Mouse (Mus musculus) hematopoietic stem cell, adult 5-6 weeks (primary cell): ENCODE data around the gene Arhgap10. TPM values are rescaled to one million over a fixed set of nuclear protein-coding genes. Genes with fewer than 3 reads are reported as not detected.

Experiments used
- ATAC-seq, 2 experiments: fragments of 125-278 bp in 1 of 2; replicated peaks in 1 of 2; 2 replicates each; pipeline ENCODE4 v1.8.0; 2016 to 2017; ENCODE audit warnings: inconsistent platforms in 2 of 2, mild to moderate bottlenecking in 2 of 2, moderate number of reproducible peaks in 2 of 2, low read depth in 1 of 2, moderate TSS enrichment in 1 of 2; ENCODE audit not compliant: low FRiP score in 2 of 2, poor library complexity in 2 of 2, severe bottlenecking in 2 of 2, insufficient read depth in 1 of 2, low TSS enrichment in 1 of 2
- total RNA-seq: library from RNA; stranded (forward); fragments of 172-1452, 232-1000 nt; gene quantifications from 2 replicates; pipeline ENCODE4 v1.2.3, GENCODE M21; 2017

Gene Arhgap10
- total RNA-seq, 1 experiment from 2014 or later = 14.6 TPM

DNA sequence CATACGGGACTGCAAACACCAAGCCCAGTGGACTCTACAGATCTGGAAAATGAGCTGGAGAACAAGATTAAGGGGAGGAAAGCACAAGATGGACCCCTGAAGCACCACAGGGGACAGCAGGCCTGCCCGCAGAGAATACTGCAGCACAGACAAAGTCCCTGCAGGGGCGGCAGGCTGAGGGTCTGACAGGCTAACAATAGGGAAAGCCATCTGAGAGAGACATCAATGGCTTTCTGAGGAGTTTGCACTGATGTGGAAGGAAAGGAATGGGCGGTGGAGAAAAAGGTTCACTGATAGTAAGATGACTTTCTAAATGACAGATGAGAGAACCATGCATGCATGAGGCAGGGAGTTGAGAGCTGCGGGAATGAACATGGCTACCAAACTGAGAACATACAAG lies 111.3 kb downstream of the Arhgap10 start:
- ATAC-seq = no peak

DNA sequence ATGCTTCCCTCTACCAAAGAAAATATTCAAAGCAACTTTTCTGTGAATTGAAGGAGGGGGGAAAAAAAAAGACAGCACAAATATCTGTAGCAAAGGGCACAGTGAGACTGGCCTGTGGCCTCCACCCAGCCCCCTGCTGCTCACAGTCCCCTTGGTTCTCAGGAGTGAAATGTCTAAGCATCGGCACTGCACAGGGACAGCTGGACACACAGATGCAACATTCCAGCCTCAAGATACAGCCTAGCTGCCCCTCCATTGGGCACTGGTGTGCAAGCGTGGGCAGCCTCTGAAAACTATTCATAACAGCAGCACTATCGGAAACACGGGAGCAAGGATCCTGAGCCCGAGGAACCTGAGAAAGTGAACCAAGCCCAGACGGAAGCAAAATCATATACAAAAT lies 113.7 kb downstream of the Arhgap10 start:
- no peak for ATAC-seq

DNA sequence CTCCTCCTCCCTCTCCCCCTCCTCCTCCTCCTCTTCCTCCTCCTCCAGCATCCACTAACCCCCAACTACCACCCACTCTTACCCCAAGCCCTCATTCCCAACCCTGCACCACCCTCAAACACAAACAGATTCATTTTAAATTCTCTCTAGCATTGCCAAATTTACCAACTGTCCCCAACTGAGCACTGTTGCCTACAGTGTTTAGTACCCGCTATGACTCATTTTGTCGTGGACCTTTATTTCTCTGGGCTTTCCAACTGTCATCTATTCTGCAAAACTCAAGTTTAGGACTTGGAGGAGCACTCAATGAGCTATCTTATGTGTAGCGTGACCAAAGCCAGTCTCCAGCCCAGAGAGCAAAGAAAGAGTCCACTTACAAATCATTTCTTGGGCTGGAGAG lies 115.8 kb downstream of the Arhgap10 start:
- no peak for ATAC-seq

DNA sequence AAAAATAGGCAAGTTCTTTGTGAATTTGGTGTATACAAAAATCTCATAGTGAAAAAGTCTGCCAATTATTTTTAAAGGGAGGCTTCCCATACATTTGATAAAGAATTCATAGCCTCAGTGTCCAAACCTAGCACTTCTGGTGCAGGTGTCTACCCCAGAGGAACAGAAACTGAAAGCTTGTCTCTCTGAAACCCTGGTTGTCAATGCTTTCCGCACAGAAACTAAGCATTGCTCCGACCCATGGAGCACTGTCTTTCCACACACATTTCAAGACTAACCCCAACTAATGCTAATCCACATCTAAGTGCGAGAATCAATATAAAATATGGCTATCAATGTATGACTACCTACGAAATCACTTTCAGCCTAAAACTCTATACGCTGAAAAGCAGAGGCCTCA lies 116.6 kb downstream of the Arhgap10 start:
- no peak for ATAC-seq

DNA sequence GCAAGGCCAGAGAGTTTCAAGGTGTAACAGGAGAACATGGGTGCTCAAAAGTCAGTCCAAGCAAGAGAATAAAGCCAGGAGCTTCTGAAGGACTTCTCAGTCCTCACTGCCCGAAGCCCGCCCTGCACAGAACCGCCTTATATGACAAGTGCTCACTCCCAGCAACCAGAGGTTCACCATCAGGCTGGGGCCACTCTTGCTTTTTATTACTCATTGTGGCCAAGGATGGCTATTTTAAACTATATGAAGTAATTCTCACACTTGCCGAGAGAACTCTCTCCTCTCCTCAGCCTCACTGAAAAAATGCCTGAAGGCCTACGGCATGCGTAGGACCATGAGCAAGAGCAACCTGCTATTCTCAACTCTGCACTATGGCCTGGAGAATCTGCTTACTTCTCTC lies 133.7 kb downstream of the Arhgap10 start:
- ATAC-seq = no peak

DNA sequence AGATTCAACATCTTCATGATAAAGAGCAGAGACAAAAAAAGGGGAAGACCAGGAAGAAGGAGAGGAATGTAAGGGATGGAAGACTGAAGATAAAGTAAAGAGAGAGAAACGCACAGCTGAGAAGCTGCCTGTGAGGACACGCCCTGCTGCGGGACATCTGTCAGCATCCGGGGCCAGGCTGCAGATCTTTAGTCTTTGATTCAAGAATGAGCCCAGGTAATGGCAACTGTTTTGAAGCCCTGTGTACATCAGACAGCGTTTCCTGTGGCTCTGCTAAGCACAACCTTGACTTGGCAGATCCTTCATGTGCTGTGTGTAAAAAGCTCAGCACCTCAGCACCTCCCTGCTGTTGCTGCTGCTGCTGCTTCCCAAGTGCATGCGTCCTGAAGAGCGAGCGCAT lies 134.1 kb downstream of the Arhgap10 start:
- ATAC-seq = no peak

DNA sequence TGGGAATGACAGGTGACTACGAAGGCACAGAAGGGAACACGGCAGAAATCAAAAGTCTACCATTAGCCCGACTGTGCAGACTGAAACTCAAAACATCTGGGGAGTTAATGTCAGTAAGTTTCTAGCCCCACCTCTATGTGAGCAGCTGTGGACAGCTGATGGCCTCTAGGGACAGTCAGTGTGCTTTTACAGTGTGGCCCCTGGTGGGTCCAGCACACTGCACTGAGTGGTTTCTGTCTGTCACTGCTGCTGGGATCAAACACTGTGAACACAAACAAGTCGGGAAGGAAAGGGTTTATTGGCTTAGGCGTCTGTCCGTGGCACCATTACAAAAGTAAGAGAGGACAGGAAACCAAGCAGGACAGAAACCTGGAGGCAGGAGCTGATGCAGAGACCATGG lies 136.9 kb downstream of the Arhgap10 start:
- ATAC-seq = no peak

DNA sequence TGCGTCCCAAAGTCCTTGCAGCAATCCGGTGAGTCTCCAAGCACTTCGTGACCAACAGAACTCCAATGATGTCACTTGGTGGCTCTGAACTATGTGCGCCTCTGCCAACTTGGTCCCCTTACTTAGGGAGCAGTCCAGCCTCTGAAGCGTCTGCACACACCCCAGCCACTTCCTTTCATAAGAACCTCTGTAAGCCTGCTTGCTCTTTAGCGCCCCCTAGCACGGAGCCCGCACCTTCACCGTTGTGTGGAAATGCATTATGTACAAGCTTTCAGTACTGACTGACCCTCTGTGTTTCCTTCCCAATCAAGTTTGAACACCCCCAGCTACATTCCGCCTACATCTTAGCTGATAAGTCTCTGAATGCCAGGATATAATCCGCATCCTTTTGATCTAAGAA lies 138.5 kb downstream of the Arhgap10 start:
- 0 out of 4 replicates have a peak, but pooled peaks of 1 of the 2 experiments have one; percentile 12 for ATAC-seq

DNA sequence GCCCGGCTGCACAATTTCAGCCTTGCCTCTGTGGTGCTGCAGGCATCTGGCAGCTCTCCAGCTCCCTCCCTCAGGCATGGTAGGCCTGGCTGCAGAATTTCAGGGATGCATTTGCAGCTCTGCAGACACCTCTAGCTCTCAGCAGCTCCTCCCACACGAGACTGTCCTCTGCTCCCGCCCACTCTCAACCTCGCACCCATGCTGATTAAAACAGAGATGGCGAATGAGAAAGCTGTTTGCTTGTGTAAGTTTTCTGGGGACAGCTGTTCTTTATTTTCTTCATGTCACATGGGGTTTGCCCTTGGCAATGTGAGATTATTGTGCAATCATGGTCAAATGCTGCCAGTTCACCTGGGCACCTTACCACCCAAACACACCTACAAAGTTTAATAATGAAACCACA lies 141.3 kb downstream of the Arhgap10 start:
- ATAC-seq = no peak

DNA sequence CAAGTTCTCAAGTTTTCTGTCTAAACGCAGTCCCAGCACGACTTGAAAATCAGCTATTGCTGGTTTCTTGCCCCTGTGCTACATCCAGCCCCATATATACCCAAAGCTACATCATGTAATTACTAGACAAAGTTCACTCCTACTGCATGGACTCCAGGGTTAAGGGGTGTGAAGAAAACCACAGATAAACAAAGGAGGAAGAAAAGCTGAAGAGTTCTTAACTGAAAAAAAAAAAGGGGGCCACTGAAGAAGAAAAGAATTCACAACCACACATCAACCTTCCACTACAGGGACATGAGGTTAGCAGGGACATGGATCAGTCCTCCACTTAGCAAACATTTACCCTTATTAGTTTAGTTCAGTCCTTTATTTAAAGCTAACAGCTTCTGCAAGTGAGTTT lies 141.8 kb downstream of the Arhgap10 start:
- ATAC-seq = no peak

DNA sequence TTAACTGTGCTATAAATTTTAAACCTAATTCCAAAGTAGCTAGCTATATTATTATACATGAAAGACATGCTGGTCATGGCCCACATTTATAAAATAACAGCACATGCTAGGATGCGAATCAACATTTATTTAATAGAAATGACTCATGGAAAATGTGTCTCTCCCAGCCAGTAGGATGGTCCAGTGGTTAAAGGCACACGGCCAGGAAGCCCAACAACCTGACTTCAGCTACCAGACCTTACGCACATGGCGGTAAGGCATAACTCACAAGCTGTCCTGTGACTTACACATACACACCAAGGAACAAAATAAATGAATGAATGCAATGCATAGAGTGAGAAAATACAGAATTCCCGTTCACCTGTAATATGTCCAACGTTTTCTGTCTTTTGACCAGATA lies 146.7 kb downstream of the Arhgap10 start:
- ATAC-seq = no peak

DNA sequence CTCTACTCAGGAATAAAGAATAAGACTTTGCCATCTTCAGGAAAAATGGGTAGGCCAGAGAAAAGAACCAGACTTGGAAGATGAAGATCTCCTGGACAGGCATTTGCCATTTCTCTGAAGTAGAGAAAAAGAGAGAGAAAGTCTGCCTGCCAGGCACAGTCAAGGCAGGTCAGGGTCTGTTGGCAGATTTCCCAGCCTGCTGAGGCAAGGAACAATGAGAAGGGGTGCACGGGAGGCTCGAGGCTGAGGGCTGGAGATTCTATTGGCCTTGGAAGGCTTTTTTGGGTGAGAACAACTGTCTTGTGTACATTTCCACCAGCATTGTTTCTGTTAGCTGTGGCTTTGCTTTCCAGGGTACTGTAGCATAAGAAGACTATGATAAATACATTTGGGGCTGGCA lies 147.4 kb downstream of the Arhgap10 start:
- no peak for ATAC-seq

DNA sequence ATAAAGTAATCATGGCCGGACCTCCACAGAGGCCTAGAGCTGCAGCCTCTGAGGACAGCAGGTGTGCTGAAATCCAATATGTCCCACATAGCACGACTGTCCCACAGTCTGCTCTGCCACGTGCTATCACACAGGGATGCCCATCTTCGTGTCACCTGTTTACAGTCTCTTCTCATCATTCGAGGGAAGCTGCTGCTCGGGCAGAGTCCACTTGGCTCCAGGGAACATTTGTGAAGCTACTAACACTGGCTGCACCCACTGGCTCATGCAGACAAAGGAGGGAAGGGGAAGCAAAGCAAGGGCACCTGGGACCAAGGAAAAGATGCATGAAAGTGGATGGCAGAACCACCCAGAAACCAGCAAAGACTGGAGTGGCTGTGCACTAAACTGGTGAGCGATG lies 148.1 kb downstream of the Arhgap10 start:
- no peak for ATAC-seq

DNA sequence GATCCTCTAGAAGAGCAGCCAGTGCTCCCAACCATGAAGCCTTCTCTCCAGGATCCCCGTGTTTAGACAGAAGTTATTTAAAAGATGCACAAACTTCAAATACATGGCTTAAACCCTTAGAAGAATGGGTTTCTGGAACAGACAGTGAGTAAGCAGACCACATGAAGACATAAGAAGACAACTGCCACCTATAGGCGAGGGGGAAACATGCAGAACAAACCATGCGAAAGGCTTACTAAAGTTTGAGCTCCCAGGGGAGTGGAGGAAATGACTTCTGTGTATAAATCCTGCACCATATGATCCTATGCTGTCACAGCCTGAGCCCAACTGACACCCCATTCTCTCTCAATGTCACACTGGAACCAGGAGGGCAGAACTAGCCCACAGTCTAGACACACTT lies 150.7 kb downstream of the Arhgap10 start:
- peak; percentile 55 to 75; a peak in 2 of 4 replicates for ATAC-seq

DNA sequence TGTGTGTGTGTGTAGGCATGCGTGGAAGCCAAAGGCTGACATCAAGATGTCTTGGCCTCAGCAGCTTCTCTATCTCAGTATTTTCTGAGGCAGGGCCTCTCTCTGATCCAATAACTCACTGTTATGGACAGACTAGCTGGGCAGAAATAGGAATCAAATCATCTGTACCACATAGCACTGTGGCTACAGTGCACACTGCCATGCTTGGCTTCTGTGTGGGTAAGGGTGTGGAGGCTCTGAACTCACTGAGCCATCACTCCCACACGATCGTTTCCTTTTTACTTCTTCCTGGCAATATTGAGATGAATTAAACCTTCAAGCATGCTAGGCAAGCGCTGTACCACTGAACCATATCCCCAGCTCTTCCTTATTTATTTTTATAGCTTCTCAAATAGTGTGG lies 151.3 kb downstream of the Arhgap10 start:
- ATAC-seq = no peak

DNA sequence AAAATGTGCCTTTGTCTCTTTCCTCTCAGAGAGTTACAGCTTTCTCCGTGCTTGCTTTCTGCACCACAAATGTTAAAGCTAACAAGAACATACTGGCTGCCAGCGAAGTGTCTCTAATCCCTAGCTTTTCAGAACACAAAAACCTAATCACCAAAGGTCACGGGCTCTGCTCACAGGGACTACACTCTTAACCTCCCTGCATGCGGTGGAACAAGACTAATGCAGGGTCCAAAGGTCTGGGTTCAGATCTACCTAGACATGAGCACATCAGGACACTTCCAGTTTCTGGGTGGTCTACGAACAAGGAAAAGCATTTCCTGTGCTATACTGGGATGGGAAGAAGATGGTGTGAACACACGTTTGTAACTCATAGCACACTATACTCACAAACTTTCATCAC lies 151.8 kb downstream of the Arhgap10 start:
- ATAC-seq = no peak

DNA sequence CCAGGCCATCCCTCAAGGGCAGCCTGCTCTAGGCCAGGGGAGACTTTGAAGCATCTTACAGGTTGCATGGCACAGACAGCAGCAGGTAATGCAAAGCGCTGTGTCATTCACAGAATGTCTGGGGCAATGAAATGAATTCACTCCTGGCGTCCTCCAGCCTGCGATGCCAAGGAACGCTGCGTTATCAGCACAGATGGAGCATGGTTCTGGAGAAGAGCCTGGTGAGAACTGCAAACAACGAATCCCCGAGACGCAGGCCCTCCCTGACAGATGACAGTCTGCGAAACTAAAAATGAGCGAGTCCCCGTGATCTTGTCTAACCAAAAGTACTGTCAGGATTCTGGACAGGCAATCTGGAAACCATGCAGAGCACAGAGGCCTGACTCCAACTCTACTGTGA lies 153.3 kb downstream of the Arhgap10 start:
- ATAC-seq = no peak

DNA sequence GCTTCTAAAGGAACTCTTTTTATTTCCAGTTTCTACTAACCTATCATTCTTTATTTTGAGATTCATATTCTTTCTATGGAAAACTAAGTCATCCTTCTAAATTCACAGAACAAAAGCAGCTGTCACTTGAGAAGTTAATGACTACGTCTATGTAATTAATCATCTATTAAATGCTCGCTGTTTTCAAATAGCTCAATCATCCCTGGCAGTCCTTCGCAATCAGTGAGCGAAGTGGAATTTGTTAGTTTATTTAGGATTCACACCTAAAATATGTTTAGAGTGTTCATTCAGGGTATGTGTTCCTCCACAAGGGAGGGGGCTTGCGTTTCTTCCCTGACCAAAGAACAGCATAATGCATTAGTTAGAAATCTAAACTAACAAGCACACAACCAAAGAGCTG lies 156.9 kb downstream of the Arhgap10 start:
- no peak for ATAC-seq

DNA sequence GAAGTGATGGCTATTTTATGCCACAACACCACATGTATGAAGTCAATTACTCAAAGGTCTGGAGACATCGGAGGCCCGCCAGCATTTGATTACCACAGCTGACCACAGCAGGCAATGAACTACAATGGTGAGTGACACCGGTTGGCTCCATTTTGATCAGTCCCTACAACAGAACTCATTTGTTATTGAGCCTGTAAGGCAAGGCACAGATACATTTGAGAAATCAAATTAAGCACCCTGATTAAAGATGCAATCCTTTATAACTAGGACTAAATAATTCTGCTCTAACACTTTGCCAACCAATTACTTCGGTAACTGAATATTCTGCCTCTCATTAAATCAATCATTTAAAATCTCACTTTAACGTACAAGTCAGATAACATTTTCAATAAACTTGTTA lies 157.3 kb downstream of the Arhgap10 start:
- no peak for ATAC-seq

DNA sequence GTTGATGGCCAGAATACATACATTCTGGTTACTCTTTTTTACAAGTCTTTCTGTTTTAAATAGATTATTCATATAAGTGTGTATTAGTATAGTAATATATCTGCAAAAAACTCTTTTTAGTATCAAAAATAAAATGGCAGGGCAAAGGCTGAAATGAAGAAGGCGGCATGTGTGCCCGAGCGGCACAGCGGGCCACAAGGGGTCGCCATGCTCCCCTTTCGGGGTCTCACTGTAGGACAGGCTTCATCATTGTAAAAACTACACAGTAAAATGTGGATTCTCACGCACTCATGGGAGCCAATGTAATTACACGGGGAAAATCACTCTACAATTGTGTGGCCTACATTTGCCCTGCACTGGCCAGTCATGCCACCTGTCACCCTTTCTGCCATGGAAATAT lies 160.6 kb downstream of the Arhgap10 start:
- no peak for ATAC-seq
